Mouse (Mus musculus) heart, embryonic 15.5 days (tissue): ENCODE measurements at regions not wholly inside any gene's neighbourhood (a gene's known extent, or its start where the extent isn't known, plus 50 kb on each side); places are given as distances from the start of the nearest gene placed in this dataset.

Experiments used
- ATAC-seq: fragments of 200-750 bp; cut with Nextera tagmentation; replicated peaks from 2 replicates; pipeline ENCODE4 v1.8.0; 2017; ENCODE audit warnings: low read depth, moderate TSS enrichment; ENCODE audit not compliant: insufficient number of reproducible peaks, insufficient read depth, low FRiP score
- H3K27ac ChIP-seq: fragments of 300-500 bp; sonication (generic); 2 replicates; pipeline ENCODE4 v1.5.1; 2015; ENCODE audit warnings: mild to moderate bottlenecking, inconsistent platforms
- H3K27me3 ChIP-seq: fragments of 300-500 bp; sonication (generic); 2 replicates; pipeline ENCODE4 v1.6.1; 2015; ENCODE audit warnings: inconsistent platforms
- H3K36me3 ChIP-seq: fragments of 300-500 bp; sonication (generic); 2 replicates; pipeline ENCODE4 v1.6.1; 2015; ENCODE audit warnings: mild to moderate bottlenecking, inconsistent platforms
- H3K4me1 ChIP-seq: fragments of 300-500 bp; sonication (generic); replicated peaks from 2 replicates; pipeline ENCODE4 v1.6.1; 2015; ENCODE audit warnings: inconsistent platforms
- H3K4me2 ChIP-seq: fragments of 300-500 bp; sonication (generic); 2 replicates; pipeline ENCODE4 v1.6.1; 2015; ENCODE audit warnings: inconsistent platforms, mild to moderate bottlenecking, moderate library complexity
- H3K4me3 ChIP-seq: fragments of 300-500 bp; sonication (generic); 2 replicates; pipeline ENCODE4 v1.5.1; 2015; ENCODE audit warnings: mild to moderate bottlenecking, inconsistent platforms
- H3K9ac ChIP-seq: fragments of 300-500 bp; sonication (generic); 2 replicates; pipeline ENCODE4 v1.6.1; 2015; ENCODE audit warnings: mild to moderate bottlenecking, inconsistent platforms
- H3K9me3 ChIP-seq: fragments of 300-500 bp; sonication (generic); replicated peaks from 2 replicates; pipeline ENCODE4 v1.6.1; 2016; ENCODE audit warnings: inconsistent platforms
- WGBS: fragments of 180-500 bp; shearing (Covaris S2); methylation state at CpG from one replicate; pipeline ENCODE4 v1.1.7; 2015; ENCODE audit warnings: mixed read lengths; 5-methylcytosine and 5-hydroxymethylcytosine counted together

DNA sequence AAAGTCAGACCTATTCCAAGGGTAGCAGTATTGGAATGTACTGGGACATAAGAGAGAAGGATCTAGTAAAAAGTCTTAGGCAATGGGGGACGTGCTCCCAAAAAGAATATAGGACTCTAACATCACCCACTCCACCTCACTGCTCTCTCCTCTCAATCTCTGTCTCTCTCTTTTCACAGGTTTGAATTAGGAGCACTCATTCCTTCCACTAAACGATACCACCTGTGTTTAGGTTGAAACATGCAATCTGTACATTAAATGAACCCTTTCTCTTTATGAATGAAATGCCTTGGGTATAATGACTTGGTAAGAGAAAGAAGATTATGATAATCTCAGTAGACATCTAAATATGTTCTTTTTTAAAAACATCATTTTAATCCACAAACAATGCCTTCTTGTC lies 129.4 kb downstream of the Zpld1 start:
- H3K4me1 ChIP-seq = no peaks in the 10 kb centered on the region; the same call in 1 of the 2 replicates
- H3K4me3 ChIP-seq = no peak overlapping the region
- no peak overlapping the region for H3K9ac ChIP-seq
- no peak for ATAC-seq
- no peak overlapping the region for H3K4me2 ChIP-seq
- no peak overlapping the region for H3K27ac ChIP-seq
- 77% methylated on average over 2 of the region's 2 CpGs for WGBS
- no peaks in the 10 kb centered on the region for H3K9me3 ChIP-seq
- no peaks in the 10 kb centered on the region for H3K36me3 ChIP-seq
- H3K27me3 ChIP-seq = no peaks in the 10 kb centered on the region

DNA sequence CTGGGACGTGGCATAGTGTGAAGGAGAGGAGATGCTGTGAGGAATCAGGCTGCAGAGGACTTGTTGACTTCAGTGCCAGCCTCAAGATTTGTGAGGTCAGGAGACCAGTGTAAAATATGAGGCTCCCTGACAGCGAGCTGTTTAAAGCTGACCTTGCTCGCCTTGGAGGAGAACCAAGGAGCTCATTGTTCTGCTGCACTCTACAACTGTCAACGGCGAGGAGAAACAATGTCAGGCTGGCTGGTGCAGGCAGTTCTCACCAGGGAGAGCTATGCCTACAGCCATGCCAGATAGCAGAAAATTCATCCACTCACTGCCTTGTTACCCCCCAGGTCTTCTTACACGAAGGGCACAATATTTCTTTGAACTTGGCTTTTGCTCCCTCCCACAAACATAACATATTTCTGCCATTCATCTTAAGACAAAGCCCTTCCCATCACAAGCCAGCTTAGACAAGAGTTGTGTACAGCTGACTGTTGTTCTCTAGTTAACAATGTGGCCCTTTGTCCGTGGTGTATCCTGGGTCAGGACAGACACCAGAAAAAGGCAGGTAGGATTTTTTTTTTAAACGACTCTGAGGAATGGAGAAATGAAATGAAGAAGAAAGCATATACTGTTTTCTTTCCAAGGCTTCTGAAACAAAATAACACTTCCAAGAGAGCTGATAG lies 131.5 kb downstream of the Zpld1 start:
- no peak overlapping the region for H3K4me3 ChIP-seq
- no peak overlapping the region for H3K4me2 ChIP-seq
- H3K36me3 ChIP-seq = no peaks in the 10 kb centered on the region
- no peaks in the 10 kb centered on the region; the same call in 1 of the 2 replicates for H3K4me1 ChIP-seq
- H3K27me3 ChIP-seq = no peaks in the 10 kb centered on the region
- no peak overlapping the region for H3K9ac ChIP-seq
- no peak for ATAC-seq
- H3K9me3 ChIP-seq = no peaks in the 10 kb centered on the region
- 47% methylated on average over 8 of the region's 8 CpGs for WGBS
- no peak overlapping the region for H3K27ac ChIP-seq

DNA sequence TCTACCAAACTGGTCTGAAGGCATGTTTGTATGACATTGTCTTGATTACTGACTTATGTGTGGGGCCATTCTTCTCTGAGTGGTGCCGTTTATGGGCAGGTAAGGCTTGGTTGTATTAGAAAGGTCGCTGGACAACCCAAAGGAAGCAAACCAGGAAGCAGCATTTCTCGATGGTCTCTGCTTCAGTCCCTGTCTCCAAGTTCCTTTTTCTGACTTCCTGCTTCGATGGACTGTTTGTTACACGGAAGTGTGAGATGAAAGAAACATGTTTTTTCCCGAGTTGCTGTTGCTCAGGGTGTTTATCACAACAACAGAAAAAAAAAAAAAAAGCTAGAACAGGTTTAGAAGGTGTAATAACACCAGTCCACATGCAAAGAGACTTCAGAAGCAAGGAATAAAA lies 134.9 kb downstream of the Zpld1 start:
- Histone ChIP-seq H3K9ac (no peak overlapping the region), H3K4me3 (no peak overlapping the region), H3K9me3 (no peaks in the 10 kb centered on the region), H3K27me3 (no peaks in the 10 kb centered on the region), H3K4me1 (no peaks in the 10 kb centered on the region; the same call in 1 of the 2 replicates), H3K36me3 (no peaks in the 10 kb centered on the region), H3K4me2 (no peak overlapping the region), H3K27ac (no peak overlapping the region)
- WGBS = 67% methylated on average over 6 of the region's 6 CpGs
- no peak for ATAC-seq

- Histone ChIP-seq H3K36me3 (no peaks in the 10 kb centered on the region), H3K9me3 (no peaks in the 10 kb centered on the region), H3K27me3 (no peaks in the 10 kb centered on the region), H3K4me2 (no peak overlapping the region), H3K4me1 (no peaks in the 10 kb centered on the region), H3K9ac (no peak overlapping the region), H3K4me3 (no peak overlapping the region), H3K27ac (no peak overlapping the region)
- ATAC-seq = no peak
- 40% methylated on average over 4 of the region's 4 CpGs for WGBS
These were observed 146.1 kb downstream of the Zpld1 start for GRCm38 (mm10) chr16:55151726-55152125.

DNA sequence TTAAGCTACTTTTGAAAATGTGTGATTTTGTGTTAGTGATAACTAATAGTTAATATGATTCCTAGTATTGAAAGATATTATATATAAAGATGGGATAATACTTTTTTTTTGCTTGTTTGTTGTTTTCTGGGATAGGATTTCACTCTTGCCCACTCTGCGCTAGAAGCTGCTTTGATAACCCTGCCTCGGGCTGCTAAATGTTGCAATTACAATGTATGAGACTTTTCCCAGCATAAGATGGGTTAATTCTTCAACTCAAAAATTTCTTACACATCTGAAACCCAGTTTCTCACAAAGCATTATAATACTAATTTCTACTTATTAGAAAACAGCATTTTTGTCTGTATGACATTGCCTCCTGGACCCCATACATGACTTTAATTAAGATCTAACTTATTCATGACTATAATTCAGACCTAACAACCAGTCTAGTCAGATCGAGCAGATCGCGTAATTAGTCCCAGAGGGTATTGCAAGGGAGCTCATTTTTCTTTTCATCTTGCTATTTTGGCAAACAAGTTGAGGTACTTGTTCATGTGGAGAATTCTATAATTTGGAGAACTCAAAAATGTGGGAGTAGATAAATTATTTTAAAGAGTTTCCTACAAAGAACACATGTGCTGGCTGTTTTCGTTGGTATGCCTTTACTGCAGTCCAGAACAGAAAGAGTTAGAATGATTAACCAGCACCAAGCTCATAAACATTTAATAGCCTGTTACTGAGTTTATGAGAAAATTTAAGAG lies 155.2 kb downstream of the Zpld1 start:
- no peak overlapping the region for H3K27ac ChIP-seq
- H3K4me1 ChIP-seq = no peaks in the 10 kb centered on the region
- no peaks in the 10 kb centered on the region for H3K9me3 ChIP-seq
- no peaks in the 10 kb centered on the region for H3K27me3 ChIP-seq
- WGBS = 82% methylated on average over 6 of the region's 6 CpGs
- no peaks in the 10 kb centered on the region for H3K36me3 ChIP-seq
- H3K4me2 ChIP-seq = no peak overlapping the region
- no peak overlapping the region for H3K4me3 ChIP-seq
- no peak overlapping the region for H3K9ac ChIP-seq
- no peak for ATAC-seq

- Histone ChIP-seq H3K27me3 (no peaks in the 10 kb centered on the region), H3K9me3 (no peaks in the 10 kb centered on the region), H3K4me3 (no peak overlapping the region), H3K36me3 (no peaks in the 10 kb centered on the region), H3K4me2 (no peak overlapping the region), H3K27ac (no peak overlapping the region), H3K4me1 (no peaks in the 10 kb centered on the region), H3K9ac (no peak overlapping the region)
- no peak for ATAC-seq
These were observed 162.8 kb downstream of the Zpld1 start for GRCm38 (mm10) chr16:55134961-55135360.

GRCm38 (mm10) chr16:55097651-55098050 lies 200.1 kb downstream of the Zpld1 start:
- no peak overlapping the region for H3K27ac ChIP-seq
- no peak overlapping the region for H3K4me3 ChIP-seq
- no peaks in the 10 kb centered on the region for H3K36me3 ChIP-seq
- H3K4me1 ChIP-seq = no peaks in the 10 kb centered on the region
- no peak for ATAC-seq
- no peaks in the 10 kb centered on the region for H3K27me3 ChIP-seq
- 74% methylated on average over 1 of the region's 1 CpGs for WGBS
- H3K4me2 ChIP-seq = no peak overlapping the region
- no peak overlapping the region for H3K9ac ChIP-seq
- H3K9me3 ChIP-seq = no peaks in the 10 kb centered on the region

DNA sequence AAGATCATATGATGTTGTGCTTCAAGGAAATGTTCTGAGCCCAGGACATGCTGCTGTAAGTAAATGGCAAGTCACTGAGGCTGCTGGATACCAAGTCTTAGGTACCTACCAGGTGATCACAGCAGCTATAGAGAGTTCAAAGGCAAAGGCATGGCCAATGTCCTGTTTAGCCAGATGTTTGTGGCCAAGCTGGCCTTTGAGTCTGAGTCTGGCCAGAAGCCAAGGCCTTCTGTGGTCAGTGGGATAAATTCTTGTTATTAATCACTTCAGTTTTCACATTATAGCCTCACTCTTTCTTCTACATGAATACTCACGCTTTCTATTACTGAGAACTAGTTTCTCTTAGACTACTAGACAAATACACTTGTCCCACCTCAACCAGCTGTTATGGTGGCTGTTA lies 210.3 kb downstream of the Zpld1 start:
- H3K4me2 ChIP-seq = no peak overlapping the region
- no peaks in the 10 kb centered on the region for H3K9me3 ChIP-seq
- H3K9ac ChIP-seq = no peak overlapping the region
- WGBS = 84% methylated on average over 1 of the region's 1 CpGs
- H3K4me1 ChIP-seq = no peaks in the 10 kb centered on the region
- ATAC-seq = no peak
- no peak overlapping the region for H3K4me3 ChIP-seq
- H3K27me3 ChIP-seq = no peaks in the 10 kb centered on the region
- no peak overlapping the region for H3K27ac ChIP-seq
- H3K36me3 ChIP-seq = no peaks in the 10 kb centered on the region

DNA sequence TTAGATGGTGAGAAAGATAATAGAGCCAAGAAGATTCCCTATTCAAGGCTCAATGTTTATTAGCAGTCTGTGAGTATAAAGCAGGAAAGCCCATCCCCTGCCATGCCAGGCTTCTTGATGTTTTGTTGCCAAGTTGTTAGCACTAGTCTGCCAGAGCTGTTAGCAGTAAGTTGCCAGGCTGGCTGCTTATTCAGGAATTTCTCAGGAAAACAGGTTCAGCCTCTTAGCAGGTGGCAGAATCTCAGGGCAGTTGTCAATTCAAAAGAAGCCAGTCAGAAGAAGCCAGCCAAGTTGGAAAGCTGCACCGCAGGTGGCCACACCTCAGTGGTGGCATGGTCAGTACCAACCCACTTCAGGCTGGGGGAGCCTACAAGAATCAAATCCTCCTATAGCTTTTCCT lies 221.6 kb downstream of the Zpld1 start:
- no peak overlapping the region for H3K4me2 ChIP-seq
- H3K4me1 ChIP-seq = no peaks in the 10 kb centered on the region
- no peaks in the 10 kb centered on the region for H3K36me3 ChIP-seq
- no peak for ATAC-seq
- H3K4me3 ChIP-seq = no peak overlapping the region
- H3K27me3 ChIP-seq = no peaks in the 10 kb centered on the region
- H3K9ac ChIP-seq = no peak overlapping the region
- 68% methylated on average over 1 of the region's 1 CpGs for WGBS
- no peak overlapping the region for H3K27ac ChIP-seq
- H3K9me3 ChIP-seq = no peaks in the 10 kb centered on the region

DNA sequence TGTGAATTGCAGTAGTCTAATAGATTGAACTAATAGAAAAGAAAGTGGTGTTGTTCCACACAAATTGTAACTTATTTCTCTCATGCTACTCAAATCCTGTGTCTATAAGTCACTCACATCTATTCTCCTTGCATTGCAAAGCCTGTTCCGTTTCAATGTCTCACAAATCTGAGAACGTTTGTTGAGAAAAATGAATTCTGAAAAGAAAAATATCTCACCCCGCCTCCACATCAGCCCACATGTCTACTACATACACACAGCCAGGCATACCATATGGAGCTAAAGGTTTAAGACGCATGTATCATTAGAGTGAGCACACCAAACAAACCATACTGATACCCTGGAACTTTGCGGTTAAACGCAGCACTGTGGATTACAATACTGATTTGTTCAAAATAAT lies 258.0 kb downstream of the Zpld1 start:
- Histone ChIP-seq H3K4me3 (no peak overlapping the region), H3K27me3 (no peaks in the 10 kb centered on the region), H3K27ac (no peak overlapping the region), H3K9ac (no peak overlapping the region), H3K4me1 (no peaks in the 10 kb centered on the region), H3K4me2 (no peak overlapping the region), H3K36me3 (no peaks in the 10 kb centered on the region), H3K9me3 (no peaks in the 10 kb centered on the region)
- WGBS = 79% methylated on average over 6 of the region's 6 CpGs
- ATAC-seq = no peak

- no peaks in the 10 kb centered on the region for H3K27me3 ChIP-seq
- no peak overlapping the region for H3K9ac ChIP-seq
- H3K9me3 ChIP-seq = no peaks in the 10 kb centered on the region
- no peak overlapping the region for H3K4me2 ChIP-seq
- WGBS = 69% methylated on average over 2 of the region's 2 CpGs
- no peak overlapping the region for H3K4me3 ChIP-seq
- H3K27ac ChIP-seq = no peak overlapping the region
- no peaks in the 10 kb centered on the region for H3K36me3 ChIP-seq
- no peaks in the 10 kb centered on the region for H3K4me1 ChIP-seq
- no peak for ATAC-seq
These were observed 296.0 kb downstream of the Zpld1 start for GRCm38 (mm10) chr16:55001661-55002289.
